Mouse (Mus musculus): ENCODE measurements around the gene Stra6l.

- no peak for TF ChIP-seq POLR2A (IDR thresholded peaks at IDR 0.05; ENCODE audit: extremely low read depth, insufficient read depth, low read length)
- no peak for TF ChIP-seq CTCF (IDR thresholded peaks at IDR 0.05; ENCODE audit: low read depth, low read length)
These were observed 29.7 kb upstream of the Stra6l start for GRCm38 (mm10) chr4:45818814-45819207.

All from liver, adult 2 months (tissue).